Mouse (Mus musculus) heart, embryonic 13.5 days (tissue): ENCODE measurements around the gene Camkmt. TPM values are rescaled to one million over a fixed set of nuclear protein-coding genes. Genes with fewer than 3 reads are reported as not detected.

Source experiments
- ATAC-seq: fragments of 200-750 bp; cut with Nextera tagmentation; 2 replicates; pipeline ENCODE4 v1.8.0; 2017; ENCODE audit warnings: moderate TSS enrichment; ENCODE audit not compliant: insufficient number of reproducible peaks, low FRiP score, low TSS enrichment; ENCODE audit errors: extremely low read depth
- H3K27ac ChIP-seq: fragments of 300-500 bp; sonication (generic); replicated peaks from 2 replicates; pipeline ENCODE4 v1.5.1; 2015; ENCODE audit warnings: moderate library complexity, mild to moderate bottlenecking, inconsistent platforms
- H3K27me3 ChIP-seq: fragments of 300-500 bp; sonication (generic); replicated peaks from 2 replicates; pipeline ENCODE4 v1.6.1; 2015; ENCODE audit warnings: mild to moderate bottlenecking, inconsistent platforms
- H3K36me3 ChIP-seq: fragments of 300-500 bp; sonication (generic); 2 replicates; pipeline ENCODE4 v1.6.1; 2015; ENCODE audit warnings: mild to moderate bottlenecking, inconsistent platforms
- H3K4me1 ChIP-seq: fragments of 300-500 bp; sonication (generic); 2 replicates; pipeline ENCODE4 v1.6.1; 2015; ENCODE audit warnings: inconsistent platforms
- H3K4me2 ChIP-seq: fragments of 300-500 bp; sonication (generic); 2 replicates; pipeline ENCODE4 v1.6.1; 2015; ENCODE audit warnings: inconsistent platforms, mild to moderate bottlenecking, moderate library complexity
- H3K4me3 ChIP-seq: fragments of 300-500 bp; sonication (generic); 2 replicates; pipeline ENCODE4 v1.5.1; 2015; ENCODE audit warnings: moderate library complexity, mild to moderate bottlenecking, inconsistent platforms
- H3K9ac ChIP-seq: fragments of 300-500 bp; sonication (generic); 2 replicates; pipeline ENCODE4 v1.6.1; 2015; ENCODE audit warnings: inconsistent platforms, mild to moderate bottlenecking, moderate library complexity
- H3K9me3 ChIP-seq: fragments of 300-500 bp; sonication (generic); 2 replicates; pipeline ENCODE4 v1.6.1; 2016; ENCODE audit warnings: inconsistent platforms
- WGBS: fragments of 180-500 bp; shearing (Covaris S2); methylation state at CpG from one replicate; pipeline ENCODE4 v1.1.7; 2015; ENCODE audit warnings: mixed read lengths; 5-methylcytosine and 5-hydroxymethylcytosine counted together
- polyA plus RNA-seq: library from polyadenylated mRNA; unstranded; fragments of >200 nt; fragmentation: Nextera tagmentation; extraction: Ambion mirVana; gene quantifications from 2 replicates; pipeline ENCODE4 v1.2.1, GENCODE M21; 2015

The Camkmt gene
- polyA plus RNA-seq, 1 experiment from 2014 or later = 6.5 TPM

DNA sequence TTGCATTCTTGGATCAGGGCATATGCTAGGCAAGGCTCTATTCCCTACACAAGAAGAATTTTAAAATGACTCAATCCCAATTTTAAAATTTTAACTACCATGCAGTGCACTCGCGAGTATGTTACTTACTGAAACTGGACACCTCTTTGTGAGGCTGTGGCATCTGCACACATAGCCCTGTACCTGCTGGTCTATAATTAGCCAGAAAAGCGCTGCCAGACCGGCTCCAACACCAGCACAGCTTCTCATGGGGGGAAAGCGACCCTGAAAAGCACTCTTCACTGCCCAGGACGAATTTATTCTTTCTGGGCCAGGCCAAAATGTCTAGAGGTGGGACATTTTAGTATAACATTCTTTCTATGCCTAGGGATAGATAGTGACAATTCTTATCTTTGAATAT lies 19.7 kb upstream of the Camkmt start:
- Histone ChIP-seq H3K9ac (peak overlapping the region; percentile 47; the same call in 1 of the 2 replicates), H3K27me3 (no peaks in the 10 kb centered on the region), H3K4me1 (peaks cover 17% of the 10 kb centered on the region), H3K36me3 (peaks cover 76% of the 10 kb centered on the region), H3K9me3 (no peaks in the 10 kb centered on the region), H3K4me3 (no peak overlapping the region), H3K27ac (no peak overlapping the region), H3K4me2 (no peak overlapping the region)
- WGBS = 49% methylated on average over 6 of the region's 6 CpGs
- ATAC-seq = no peak

DNA sequence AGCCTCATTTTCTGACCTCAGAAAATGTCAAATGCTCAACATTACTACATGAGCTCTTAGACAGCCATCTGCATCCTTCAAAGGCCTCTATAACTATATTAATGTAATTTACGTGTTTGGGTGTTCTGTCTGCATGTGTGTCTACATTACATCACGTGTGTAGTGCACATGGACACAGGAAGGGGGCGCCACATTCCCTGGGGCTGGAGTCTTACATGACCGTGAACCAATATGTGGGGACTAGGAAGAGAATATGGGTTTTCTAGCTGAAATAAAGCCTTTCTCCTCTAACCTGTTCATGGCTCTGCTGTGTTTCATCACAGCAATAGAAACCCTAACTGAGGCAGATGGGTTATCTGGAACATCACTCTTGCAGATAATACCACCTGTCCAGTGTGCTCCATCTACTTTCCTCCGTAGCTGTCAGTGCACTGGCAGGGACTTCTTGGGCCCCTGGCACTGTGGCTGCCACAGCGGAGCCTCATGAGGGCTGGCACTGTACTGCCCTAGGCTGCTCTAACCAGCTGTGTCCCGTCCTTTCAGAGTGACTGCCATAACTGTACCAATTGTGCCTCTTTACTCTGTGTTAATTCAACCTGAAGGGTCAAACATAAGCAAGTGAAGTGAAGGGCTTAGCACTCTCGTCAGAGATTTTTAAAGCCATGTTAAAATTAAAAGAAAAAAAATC lies 19.1 kb upstream of the Camkmt start:
- ATAC-seq = no peak
- Histone ChIP-seq H3K9me3 (no peaks in the 10 kb centered on the region), H3K27ac (no peak overlapping the region), H3K36me3 (peaks cover 76% of the 10 kb centered on the region), H3K4me1 (peaks cover 17% of the 10 kb centered on the region), H3K4me2 (no peak overlapping the region), H3K27me3 (no peaks in the 10 kb centered on the region), H3K9ac (no peak overlapping the region; the same call in 1 of the 2 replicates), H3K4me3 (no peak overlapping the region)
- 88% methylated on average over 8 of the region's 8 CpGs for WGBS

DNA sequence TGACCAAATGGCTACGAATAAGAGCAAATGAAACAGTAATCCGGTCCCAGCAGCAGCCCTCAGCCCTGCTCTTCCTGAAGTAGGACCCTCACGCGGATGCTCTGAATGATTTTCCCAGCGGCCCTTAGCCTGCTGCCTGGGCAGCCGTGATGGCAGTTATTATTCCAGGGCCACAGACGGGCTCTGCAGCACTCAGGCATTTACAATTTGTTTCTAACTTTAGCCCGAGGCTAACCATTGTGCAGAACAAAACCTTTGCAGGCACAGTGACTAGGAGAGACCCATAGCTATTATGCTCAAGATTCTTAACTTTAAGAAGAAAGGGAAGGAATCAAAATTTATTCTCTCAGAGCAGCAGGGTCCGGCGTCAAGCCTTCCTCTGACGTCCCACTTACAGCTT lies 18.0 kb upstream of the Camkmt start:
- no peaks in the 10 kb centered on the region for H3K9me3 ChIP-seq
- no peak overlapping the region for H3K27ac ChIP-seq
- H3K4me3 ChIP-seq = no peak overlapping the region
- H3K9ac ChIP-seq = no peak overlapping the region
- 61% methylated on average over 11 of the region's 11 CpGs for WGBS
- H3K36me3 ChIP-seq = peaks cover 76% of the 10 kb centered on the region
- no peaks in the 10 kb centered on the region for H3K27me3 ChIP-seq
- no peak for ATAC-seq
- H3K4me2 ChIP-seq = no peak overlapping the region
- H3K4me1 ChIP-seq = peaks cover 17% of the 10 kb centered on the region

DNA sequence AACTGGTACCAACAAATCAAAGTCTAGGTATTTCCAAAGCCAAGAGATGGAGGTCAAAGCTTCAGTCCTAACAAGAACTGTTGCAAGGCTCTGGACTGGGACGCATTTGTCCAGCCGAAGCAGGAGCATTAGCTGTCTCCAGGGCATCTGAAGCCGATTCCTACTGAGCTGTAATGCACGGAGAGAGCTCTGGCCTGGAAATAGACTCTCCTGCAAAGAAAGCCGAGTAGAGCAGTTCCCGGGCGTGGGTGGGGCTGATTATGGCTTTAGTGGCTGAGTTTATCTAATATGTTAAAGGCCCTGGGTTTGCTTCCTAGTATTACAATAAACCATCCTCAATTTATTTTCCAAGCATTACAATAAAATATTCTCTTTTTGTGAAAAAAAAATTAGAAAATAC lies 17.1 kb upstream of the Camkmt start:
- Histone ChIP-seq H3K4me3 (no peak overlapping the region), H3K9me3 (no peaks in the 10 kb centered on the region), H3K4me2 (no peak overlapping the region), H3K9ac (no peak overlapping the region), H3K27me3 (no peaks in the 10 kb centered on the region), H3K27ac (0 out of 2 replicates have a peak overlapping the region, but pooled peaks have one; percentile 12), H3K36me3 (peaks cover 76% of the 10 kb centered on the region), H3K4me1 (peaks cover 17% of the 10 kb centered on the region)
- WGBS = 58% methylated on average over 7 of the region's 7 CpGs
- no peak for ATAC-seq

DNA sequence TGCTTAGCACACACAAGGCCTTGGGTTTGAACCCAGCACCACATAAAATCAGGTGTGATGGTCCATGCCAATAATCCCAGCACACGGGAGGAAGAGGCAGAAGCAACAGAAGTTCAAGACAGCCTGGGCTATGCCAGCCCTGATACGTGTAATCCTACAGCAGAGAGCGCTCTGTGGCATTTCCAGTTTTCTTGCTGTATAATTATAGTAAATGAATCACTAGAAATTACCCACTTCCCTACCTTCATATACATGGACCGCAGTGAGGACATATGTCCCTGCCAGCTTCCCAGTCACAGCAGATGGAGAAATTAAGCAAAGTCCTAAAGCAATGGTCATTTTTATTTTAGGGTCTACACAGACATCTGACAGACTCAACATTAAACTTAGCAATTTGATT lies 16.3 kb upstream of the Camkmt start:
- no peaks in the 10 kb centered on the region for H3K9me3 ChIP-seq

GRCm38 (mm10) chr17:85079276-85079675 lies 11.1 kb upstream of the Camkmt start:
- no peak for ATAC-seq
- Histone ChIP-seq H3K9ac (no peak overlapping the region), H3K36me3 (peaks cover 58% of the 10 kb centered on the region), H3K27ac (no peak overlapping the region), H3K9me3 (no peaks in the 10 kb centered on the region), H3K27me3 (no peaks in the 10 kb centered on the region), H3K4me2 (no peak overlapping the region), H3K4me1 (no peaks in the 10 kb centered on the region), H3K4me3 (no peak overlapping the region)
- 88% methylated on average over 3 of the region's 3 CpGs for WGBS

More for the DNA sequence above, 16.3 kb upstream of the Camkmt start:
- Histone ChIP-seq H3K27me3 (no peaks in the 10 kb centered on the region), H3K27ac (no peak overlapping the region), H3K36me3 (peaks cover 75% of the 10 kb centered on the region), H3K4me3 (no peak overlapping the region), H3K9ac (no peak overlapping the region), H3K4me2 (no peak overlapping the region), H3K4me1 (peaks cover 17% of the 10 kb centered on the region)
- 94% methylated on average over 4 of the region's 4 CpGs for WGBS
- no peak for ATAC-seq

DNA sequence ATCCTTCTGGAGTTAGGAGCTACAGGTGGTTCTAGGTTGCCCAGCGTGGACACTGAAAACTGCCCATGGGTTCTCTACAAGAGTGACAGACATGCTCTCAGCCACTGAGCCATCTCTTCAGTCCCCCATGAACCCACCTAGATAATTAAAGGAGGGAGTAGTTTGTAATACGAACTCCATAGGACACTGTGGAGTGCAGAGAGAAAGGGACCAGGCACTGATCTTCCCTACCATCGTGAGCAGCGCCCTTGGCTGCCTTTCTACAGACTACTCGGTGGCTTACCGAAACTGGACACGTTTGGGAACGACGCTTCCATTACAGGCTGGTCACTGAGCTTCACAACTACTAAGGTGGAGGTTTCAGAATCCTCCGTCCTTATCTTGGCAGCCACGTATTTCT lies 9.6 kb upstream of the Camkmt start:
- no peak overlapping the region for H3K4me3 ChIP-seq
- H3K27ac ChIP-seq = no peak overlapping the region
- peaks cover 11% of the 10 kb centered on the region; the same call in 1 of the 2 replicates for H3K4me1 ChIP-seq
- no peak overlapping the region for H3K4me2 ChIP-seq
- no peaks in the 10 kb centered on the region for H3K27me3 ChIP-seq
- H3K36me3 ChIP-seq = peaks cover 45% of the 10 kb centered on the region
- H3K9ac ChIP-seq = no peak overlapping the region
- 93% methylated on average over 11 of the region's 11 CpGs for WGBS
- ATAC-seq = no peak
- H3K9me3 ChIP-seq = no peaks in the 10 kb centered on the region

- H3K27ac ChIP-seq = no peak overlapping the region
- peaks cover 7% of the 10 kb centered on the region for H3K36me3 ChIP-seq
- no peaks in the 10 kb centered on the region for H3K9me3 ChIP-seq
- no peaks in the 10 kb centered on the region for H3K27me3 ChIP-seq
- peaks cover 40% of the 10 kb centered on the region for H3K4me1 ChIP-seq
- no peak overlapping the region for H3K4me2 ChIP-seq
- H3K4me3 ChIP-seq = no peak overlapping the region
- WGBS = 67% methylated on average over 2 of the region's 2 CpGs
- ATAC-seq = no peak
- H3K9ac ChIP-seq = no peak overlapping the region
Observed at GRCm38 (mm10) chr17:85085335-85085734, 5.0 kb upstream of the Camkmt start.

DNA sequence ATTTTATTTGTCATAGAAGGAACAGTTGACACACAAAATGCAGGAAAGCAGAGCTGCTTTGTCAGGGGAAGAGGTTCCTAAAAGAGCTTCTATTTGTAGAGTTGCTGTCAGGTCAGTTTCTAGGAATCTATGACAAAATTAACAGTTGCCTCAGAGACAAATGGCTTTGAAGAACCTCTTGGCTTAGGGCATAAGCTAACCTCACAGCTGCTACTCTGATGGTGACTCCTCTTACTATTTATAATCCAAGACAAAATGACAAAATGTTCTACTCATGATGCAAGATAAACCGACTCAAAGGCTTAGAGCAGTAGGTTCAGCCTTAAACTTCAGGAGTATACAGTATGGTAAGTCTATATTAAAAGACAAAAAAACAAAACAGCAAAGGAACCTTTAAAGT lies 3.9 kb upstream of the Camkmt start:
- H3K27ac ChIP-seq = 0 out of 2 replicates have a peak overlapping the region, but pooled peaks have one; percentile 39

GRCm38 (mm10) chr17:85087591-85087990 lies 2.8 kb upstream of the Camkmt start:
- Histone ChIP-seq H3K4me3 (no peak overlapping the region), H3K36me3 (no peaks in the 10 kb centered on the region), H3K9ac (no peak overlapping the region), H3K27me3 (no peaks in the 10 kb centered on the region), H3K4me1 (peaks cover 47% of the 10 kb centered on the region), H3K9me3 (no peaks in the 10 kb centered on the region), H3K4me2 (peak overlapping the region; percentile 29; the same call in 1 of the 2 replicates), H3K27ac (peak overlapping the region; percentile 50; the same call in 1 of the 2 replicates)
- no peak for ATAC-seq
- WGBS = 49% methylated on average over 5 of the region's 5 CpGs

More for the DNA sequence above, 3.9 kb upstream of the Camkmt start:
- H3K27me3 ChIP-seq = no peaks in the 10 kb centered on the region
- no peak for ATAC-seq
- peaks cover 44% of the 10 kb centered on the region for H3K4me1 ChIP-seq
- H3K9ac ChIP-seq = no peak overlapping the region
- no peaks in the 10 kb centered on the region for H3K36me3 ChIP-seq
- WGBS = 60% methylated on average over 1 of the region's 1 CpGs
- no peaks in the 10 kb centered on the region for H3K9me3 ChIP-seq
- no peak overlapping the region for H3K4me3 ChIP-seq
- H3K4me2 ChIP-seq = no peak overlapping the region

DNA sequence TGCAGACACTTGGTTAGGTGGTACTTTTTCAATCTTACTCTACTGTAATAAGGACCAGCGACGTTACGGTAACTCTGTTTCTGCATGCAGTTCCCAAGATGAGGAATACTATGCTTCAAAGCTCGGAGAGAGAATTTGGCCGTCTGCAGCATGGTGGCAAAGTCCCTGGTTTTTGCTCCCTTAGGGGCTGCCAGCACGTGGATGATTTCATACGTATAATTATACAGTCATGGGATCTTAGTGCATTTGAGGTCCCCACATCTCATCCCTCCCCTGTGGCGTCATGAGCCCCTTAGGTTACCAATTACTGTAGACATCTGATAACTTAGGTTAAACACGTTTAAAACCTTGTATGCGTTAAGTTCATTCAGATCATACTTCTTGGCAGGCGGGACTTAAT lies 2.0 kb upstream of the Camkmt start:
- Histone ChIP-seq H3K4me2 (no peak overlapping the region), H3K27me3 (no peaks in the 10 kb centered on the region), H3K9me3 (no peaks in the 10 kb centered on the region), H3K4me1 (peaks cover 50% of the 10 kb centered on the region), H3K36me3 (no peaks in the 10 kb centered on the region), H3K9ac (0 out of 2 replicates have a peak overlapping the region, but pooled peaks have one; percentile 44), H3K27ac (no peak overlapping the region), H3K4me3 (no peak overlapping the region)
- no peak for ATAC-seq
- WGBS = 87% methylated on average over 11 of the region's 11 CpGs

- WGBS = 55% methylated on average over 6 of the region's 6 CpGs
- H3K9me3 ChIP-seq = no peaks in the 10 kb centered on the region
- no peaks in the 10 kb centered on the region for H3K36me3 ChIP-seq
- no peaks in the 10 kb centered on the region for H3K27me3 ChIP-seq
- H3K27ac ChIP-seq = no peak overlapping the region
- H3K9ac ChIP-seq = no peak overlapping the region; the same call in 1 of the 2 replicates
- peak overlapping the region; percentile 93 for H3K4me2 ChIP-seq
- peak overlapping the region; percentile 98 for H3K4me3 ChIP-seq
- H3K4me1 ChIP-seq = peaks cover 51% of the 10 kb centered on the region
- no peak for ATAC-seq
Observed at GRCm38 (mm10) chr17:85089011-85089410, 1.3 kb upstream of the Camkmt start.
